Mouse (Mus musculus): Measurements from ENCODE around the gene Sptssa. TPM values are rescaled to one million over a fixed set of nuclear protein-coding genes. Genes with fewer than 3 reads are reported as not detected.

Sptssa gene
- total and polyA plus RNA-seq, 2 experiments, result 70.2 to 98.6 TPM

GRCm38 (mm10) chr12:54643320-54643892 is 13.0 kb downstream of the Sptssa start:
- Histone ChIP-seq H3K27me3 (ENCODE audit: control insufficient read depth, insufficient read depth, low read length) (no peaks in the 10 kb centered on the region), H3K4me1 (ENCODE audit: control insufficient read depth, insufficient read depth, low read length) (no peaks in the 10 kb centered on the region), H3K36me3 (ENCODE audit: control insufficient read depth, insufficient read depth, low read length) (peaks cover 2% of the 10 kb centered on the region; the same call in 1 of the 2 replicates), H3K79me2 (ENCODE audit: control insufficient read depth, insufficient read depth, low read length) (no peaks in the 10 kb centered on the region), H3K9ac (ENCODE audit: low read depth, low read length) (no peak overlapping the region), H3K4me3 (ENCODE audit: insufficient read depth, low read depth, low read length) (no peak overlapping the region), H3K27ac (replicated peaks; ENCODE audit: insufficient read depth, low read depth, low read length) (no peak overlapping the region)
- WGBS, result 75% methylated on average over 5 of the region's 5 CpGs
- TF ChIP-seq POLR2A (IDR thresholded peaks at IDR 0.05; ENCODE audit: extremely low read depth, insufficient read depth, low read length), result no peak
- TF ChIP-seq CTCF (IDR thresholded peaks at IDR 0.05; ENCODE audit: low read depth, low read length), result no peak
- no peak for DNase-seq (ENCODE audit: extremely low read depth, low read depth, low spot score)

- no peak for DNase-seq (ENCODE audit: extremely low read depth, low read depth, low spot score)
- H3K4me1 ChIP-seq (ENCODE audit: control insufficient read depth, insufficient read depth, low read length), result no peaks in the 10 kb centered on the region
- no peak overlapping the region for H3K9ac ChIP-seq (ENCODE audit: low read depth, low read length)
- peaks cover 2% of the 10 kb centered on the region; the same call in 1 of the 2 replicates for H3K36me3 ChIP-seq (ENCODE audit: control insufficient read depth, insufficient read depth, low read length)
- H3K27ac ChIP-seq (replicated peaks; ENCODE audit: insufficient read depth, low read depth, low read length), result no peak overlapping the region
- no peaks in the 10 kb centered on the region for H3K27me3 ChIP-seq (ENCODE audit: control insufficient read depth, insufficient read depth, low read length)
- no peak overlapping the region for H3K4me3 ChIP-seq (ENCODE audit: insufficient read depth, low read depth, low read length)
- WGBS, result 98% methylated on average over 4 of the region's 4 CpGs
- no peaks in the 10 kb centered on the region for H3K79me2 ChIP-seq (ENCODE audit: control insufficient read depth, insufficient read depth, low read length)
- no peak for TF ChIP-seq POLR2A (IDR thresholded peaks at IDR 0.05; ENCODE audit: extremely low read depth, insufficient read depth, low read length)
- no peak for TF ChIP-seq CTCF (IDR thresholded peaks at IDR 0.05; ENCODE audit: low read depth, low read length)
Measured at GRCm38 (mm10) chr12:54641374-54641773, 15.0 kb downstream of the Sptssa start.

- Histone ChIP-seq H3K79me2 (ENCODE audit: control insufficient read depth, insufficient read depth, low read length) (no peaks in the 10 kb centered on the region), H3K4me3 (ENCODE audit: insufficient read depth, low read depth, low read length) (no peak overlapping the region), H3K36me3 (ENCODE audit: control insufficient read depth, insufficient read depth, low read length) (no peaks in the 10 kb centered on the region), H3K4me1 (ENCODE audit: control insufficient read depth, insufficient read depth, low read length) (no peaks in the 10 kb centered on the region), H3K27me3 (ENCODE audit: control insufficient read depth, insufficient read depth, low read length) (no peaks in the 10 kb centered on the region), H3K9ac (ENCODE audit: low read depth, low read length) (no peak overlapping the region), H3K27ac (replicated peaks; ENCODE audit: insufficient read depth, low read depth, low read length) (no peak overlapping the region)
- no peak for TF ChIP-seq POLR2A (IDR thresholded peaks at IDR 0.05; ENCODE audit: extremely low read depth, insufficient read depth, low read length)
- TF ChIP-seq CTCF (IDR thresholded peaks at IDR 0.05; ENCODE audit: low read depth, low read length), result no peak
- 39% methylated on average over 6 of the region's 6 CpGs for WGBS
- DNase-seq (ENCODE audit: extremely low read depth, low read depth, low spot score), result no peak
Measured at GRCm38 (mm10) chr12:54640259-54640658, 16.1 kb downstream of the Sptssa start.

- Histone ChIP-seq H3K79me2 (ENCODE audit: control insufficient read depth, insufficient read depth, low read length) (no peaks in the 10 kb centered on the region), H3K4me3 (ENCODE audit: insufficient read depth, low read depth, low read length) (no peak overlapping the region), H3K4me1 (ENCODE audit: control insufficient read depth, insufficient read depth, low read length) (no peaks in the 10 kb centered on the region), H3K27ac (replicated peaks; ENCODE audit: insufficient read depth, low read depth, low read length) (no peak overlapping the region), H3K9ac (ENCODE audit: low read depth, low read length) (no peak overlapping the region), H3K36me3 (ENCODE audit: control insufficient read depth, insufficient read depth, low read length) (no peaks in the 10 kb centered on the region), H3K27me3 (ENCODE audit: control insufficient read depth, insufficient read depth, low read length) (no peaks in the 10 kb centered on the region)
- WGBS, result 67% methylated on average over 1 of the region's 1 CpGs
- TF ChIP-seq POLR2A (IDR thresholded peaks at IDR 0.05; ENCODE audit: extremely low read depth, insufficient read depth, low read length) (no peak), CTCF (IDR thresholded peaks at IDR 0.05; ENCODE audit: low read depth, low read length) (no peak)
- no peak for DNase-seq (ENCODE audit: extremely low read depth, low read depth, low spot score)
Measured at GRCm38 (mm10) chr12:54637033-54637432, 19.3 kb downstream of the Sptssa start.

GRCm38 (mm10) chr12:54632141-54632540 is 24.2 kb downstream of the Sptssa start:
- H3K36me3 ChIP-seq (ENCODE audit: control insufficient read depth, insufficient read depth, low read length), result no peaks in the 10 kb centered on the region
- no peaks in the 10 kb centered on the region for H3K4me1 ChIP-seq (ENCODE audit: control insufficient read depth, insufficient read depth, low read length)
- no peaks in the 10 kb centered on the region for H3K27me3 ChIP-seq (ENCODE audit: control insufficient read depth, insufficient read depth, low read length)
- no peak for TF ChIP-seq POLR2A (IDR thresholded peaks at IDR 0.05; ENCODE audit: extremely low read depth, insufficient read depth, low read length)
- TF ChIP-seq CTCF (IDR thresholded peaks at IDR 0.05; ENCODE audit: low read depth, low read length), result no peak
- no peaks in the 10 kb centered on the region for H3K79me2 ChIP-seq (ENCODE audit: control insufficient read depth, insufficient read depth, low read length)
- H3K9ac ChIP-seq (ENCODE audit: low read depth, low read length), result no peak overlapping the region
- 92% methylated on average over 2 of the region's 2 CpGs for WGBS
- H3K27ac ChIP-seq (replicated peaks; ENCODE audit: insufficient read depth, low read depth, low read length), result no peak overlapping the region
- H3K4me3 ChIP-seq (ENCODE audit: insufficient read depth, low read depth, low read length), result no peak overlapping the region
- DNase-seq (ENCODE audit: extremely low read depth, low read depth, low spot score), result no peak

GRCm38 (mm10) chr12:54621942-54622341 is 34.4 kb downstream of the Sptssa start:
- TF ChIP-seq POLR2A (IDR thresholded peaks at IDR 0.05; ENCODE audit: extremely low read depth, insufficient read depth, low read length), result no peak
- TF ChIP-seq CTCF (IDR thresholded peaks at IDR 0.05; ENCODE audit: low read depth, low read length), result no peak
- H3K27ac ChIP-seq (replicated peaks; ENCODE audit: insufficient read depth, low read depth, low read length), result no peak overlapping the region

More at GRCm38 (mm10) chr12:54621942-54622341, 34.4 kb downstream of the Sptssa start:
- WGBS, result 95% methylated on average over 2 of the region's 2 CpGs
- Histone ChIP-seq H3K4me1 (ENCODE audit: control insufficient read depth, insufficient read depth, low read length) (no peaks in the 10 kb centered on the region), H3K4me3 (ENCODE audit: insufficient read depth, low read depth, low read length) (no peak overlapping the region), H3K9ac (ENCODE audit: low read depth, low read length) (no peak overlapping the region), H3K36me3 (ENCODE audit: control insufficient read depth, insufficient read depth, low read length) (no peaks in the 10 kb centered on the region), H3K79me2 (ENCODE audit: control insufficient read depth, insufficient read depth, low read length) (no peaks in the 10 kb centered on the region), H3K27me3 (ENCODE audit: control insufficient read depth, insufficient read depth, low read length) (no peaks in the 10 kb centered on the region)
- DNase-seq (ENCODE audit: extremely low read depth, low read depth, low spot score), result no peak

All from liver, adult 2 months (tissue).